Mouse (Mus musculus) stomach, postnatal 0 days (tissue): ENCODE measurements around the gene Maml1.

Experiments used
- CTCF ChIP-seq: IDR thresholded peaks from 2 replicates; pipeline ENCODE4 v1.5.1; 2016; ENCODE audit warnings: antibody characterized with exemption, low read depth, mild to moderate bottlenecking, moderate library complexity
- EP300 ChIP-seq: optimal IDR thresholded peaks from 2 replicates; pipeline ENCODE3; 2016; ENCODE audit warnings: antibody characterized with exemption

GRCm38 (mm10) chr11:50222559-50223276 is 69.4 kb downstream of the Maml1 start:
- TF ChIP-seq CTCF (no peak), EP300 (no peak)
